Mouse (Mus musculus): ENCODE results near the gene Cyp26c1. TPM values are rescaled to one million over a fixed set of nuclear protein-coding genes. Genes with fewer than 3 reads are reported as not detected.

The Cyp26c1 gene
- 0.32 TPM for total RNA-seq (2023)

GRCm38 (mm10) chr19:37685281-37685680, at the start of gene Cyp26c1:
Gene Cyp26c1, plus strand, starts transcription at chr19:37685581.

GRCm38 (mm10) chr19:37697651-37698272, 12.4 kb downstream of the Cyp26c1 start, which contains the start of gene Cyp26a1:
Gene Cyp26a1, plus strand, starts transcription at chr19:37697798.

Other genes with a start within 250 kb of the Cyp26c1 start
- 30.7 TPM for gene Exoc6, start 135.2 kb upstream of the Cyp26c1 start, total RNA-seq (2023)
- gene Cyp26a1, start 12.2 kb downstream of the Cyp26c1 start, total RNA-seq (2023) = 0.41 TPM

Data from CD4-positive naive resting alpha-beta T cell, adult 76 days (primary cell).